Mouse (Mus musculus) forebrain, embryonic 16.5 days (tissue): ENCODE measurements around the gene Camta1. TPM values are rescaled to one million over a fixed set of nuclear protein-coding genes. Genes with fewer than 3 reads are reported as not detected.

ENCODE experiments used
- ATAC-seq: fragments of 200-750 bp; cut with Nextera tagmentation; 2 replicates; pipeline ENCODE4 v1.8.0; 2017; ENCODE audit warnings: mild to moderate bottlenecking, moderate library complexity
- H3K27ac ChIP-seq: fragments of 300-500 bp; sonication (generic); 2 replicates; pipeline ENCODE4 v1.5.1; 2014; ENCODE audit warnings: low read length, control low read depth
- H3K27me3 ChIP-seq: fragments of 300-500 bp; sonication (generic); replicated peaks from 2 replicates; pipeline ENCODE4 v1.6.1; 2014; ENCODE audit warnings: low read length; ENCODE audit not compliant: control insufficient read depth, insufficient read depth
- H3K36me3 ChIP-seq: fragments of 300-500 bp; sonication (generic); 2 replicates; pipeline ENCODE4 v1.6.1; 2014; ENCODE audit not compliant: control insufficient read depth, insufficient read depth
- H3K4me1 ChIP-seq: fragments of 300-500 bp; sonication (generic); replicated peaks from 2 replicates; pipeline ENCODE4 v1.6.1; 2014; ENCODE audit warnings: low read length; ENCODE audit not compliant: control insufficient read depth, insufficient read depth
- H3K4me2 ChIP-seq: fragments of 300-500 bp; sonication (generic); 2 replicates; pipeline ENCODE4 v1.6.1; 2014; ENCODE audit warnings: mild to moderate bottlenecking, low read length, control low read depth
- H3K4me3 ChIP-seq: fragments of 300-500 bp; sonication (generic); replicated peaks from 2 replicates; pipeline ENCODE4 v1.5.1; 2014; ENCODE audit warnings: mild to moderate bottlenecking, low read length, control low read depth
- H3K9ac ChIP-seq: fragments of 300-500 bp; sonication (generic); replicated peaks from 2 replicates; pipeline ENCODE4 v1.6.1; 2014; ENCODE audit warnings: low read depth, low read length, control low read depth
- H3K9me3 ChIP-seq: fragments of 300-500 bp; sonication (generic); 2 replicates; pipeline ENCODE4 v1.6.1; 2016; ENCODE audit warnings: low read length; ENCODE audit not compliant: control insufficient read depth
- WGBS: fragments of 180-500 bp; shearing (Covaris S2); extraction: QIAGEN DNeasy Blood & Tissue Kit; methylation state at CpG from one replicate; pipeline ENCODE4 v1.1.7; 2014; 5-methylcytosine and 5-hydroxymethylcytosine counted together
- polyA plus RNA-seq: library from polyadenylated mRNA; unstranded; fragments of >200 nt; fragmentation: Nextera tagmentation; extraction: Ambion mirVana; gene quantifications from 2 replicates; pipeline ENCODE4 v1.2.1, GENCODE M21; 2015

The Camta1 gene
- polyA plus RNA-seq, 1 experiment from 2014 or later = 123 TPM

DNA sequence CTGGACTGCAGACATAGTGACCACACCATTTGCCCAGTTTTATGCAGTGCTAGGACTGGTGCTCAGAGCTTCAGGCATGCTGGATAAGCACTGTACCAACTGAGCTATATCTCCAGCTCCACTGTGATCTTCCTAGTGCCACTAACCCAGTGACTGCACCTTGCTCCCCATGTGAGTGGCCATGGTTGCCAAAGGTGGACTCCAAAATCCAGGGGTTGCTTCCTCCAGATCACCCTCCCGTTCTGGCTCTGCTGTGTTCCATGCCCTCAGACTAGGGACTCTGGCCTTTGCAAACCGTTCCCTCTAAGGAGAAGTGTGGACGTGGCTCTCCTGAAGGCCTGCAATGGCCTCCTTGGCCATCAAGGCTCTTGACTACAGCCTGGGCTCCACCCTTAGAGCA lies 104.4 kb downstream of the Camta1 start:
- Histone ChIP-seq H3K9me3 (no peaks in the 10 kb centered on the region), H3K27ac (no peak overlapping the region), H3K4me3 (no peak overlapping the region), H3K4me1 (no peaks in the 10 kb centered on the region), H3K36me3 (no peaks in the 10 kb centered on the region), H3K4me2 (no peak overlapping the region), H3K9ac (no peak overlapping the region), H3K27me3 (no peaks in the 10 kb centered on the region)
- no peak for ATAC-seq
- WGBS = 98% methylated on average over 3 of the region's 3 CpGs

DNA sequence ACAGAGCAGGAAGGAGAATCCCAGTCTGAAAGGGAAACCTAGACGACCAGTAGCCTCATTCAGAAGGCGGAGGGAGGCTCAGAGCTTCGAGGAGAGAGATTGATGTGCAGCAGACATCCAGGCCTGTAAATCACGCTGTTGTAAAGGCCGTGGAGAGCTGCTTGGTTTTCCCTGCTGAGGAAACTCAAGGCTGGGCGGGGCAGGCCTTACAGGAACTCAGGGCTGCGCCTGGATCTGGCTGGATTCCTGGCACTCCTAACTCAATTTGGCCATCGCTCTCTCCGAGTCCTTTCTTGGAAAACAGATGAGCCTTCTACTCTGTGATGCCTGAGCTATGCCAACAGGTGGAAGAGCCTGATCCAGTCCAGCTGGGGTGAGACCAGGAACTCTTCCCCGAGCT lies 105.3 kb downstream of the Camta1 start:
- WGBS = 87% methylated on average over 10 of the region's 10 CpGs
- Histone ChIP-seq H3K9me3 (no peaks in the 10 kb centered on the region), H3K4me3 (no peak overlapping the region)

DNA sequence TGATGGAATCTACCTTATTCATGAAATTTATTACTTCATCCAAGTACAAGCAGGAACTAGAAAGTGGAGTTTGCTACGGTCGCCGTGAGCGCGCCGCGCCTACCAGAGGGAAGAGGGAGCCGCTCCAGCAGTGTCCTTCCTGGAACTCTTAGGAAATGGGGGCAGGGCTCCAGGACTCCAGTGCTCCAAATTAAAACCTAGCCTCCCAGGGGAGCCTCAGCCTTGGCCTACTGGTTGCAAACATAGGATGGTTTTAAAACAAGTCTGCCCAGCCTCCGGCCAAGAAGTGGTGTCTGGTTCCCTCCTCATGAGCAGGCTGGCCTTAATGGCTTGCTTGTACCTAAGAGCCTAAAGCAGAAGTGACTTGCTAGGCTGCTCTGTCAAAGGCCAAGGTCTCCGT lies 108.4 kb downstream of the Camta1 start:
- Histone ChIP-seq H3K9ac (no peak overlapping the region), H3K27me3 (no peaks in the 10 kb centered on the region), H3K27ac (no peak overlapping the region), H3K4me2 (no peak overlapping the region), H3K4me1 (no peaks in the 10 kb centered on the region), H3K9me3 (no peaks in the 10 kb centered on the region), H3K36me3 (no peaks in the 10 kb centered on the region), H3K4me3 (no peak overlapping the region)
- ATAC-seq = no peak
- 84% methylated on average over 10 of the region's 10 CpGs for WGBS

More for the DNA sequence above, 105.3 kb downstream of the Camta1 start:
- Histone ChIP-seq H3K27me3 (no peaks in the 10 kb centered on the region), H3K36me3 (no peaks in the 10 kb centered on the region), H3K4me1 (no peaks in the 10 kb centered on the region), H3K27ac (no peak overlapping the region), H3K9ac (no peak overlapping the region), H3K4me2 (no peak overlapping the region)
- ATAC-seq = no peak

DNA sequence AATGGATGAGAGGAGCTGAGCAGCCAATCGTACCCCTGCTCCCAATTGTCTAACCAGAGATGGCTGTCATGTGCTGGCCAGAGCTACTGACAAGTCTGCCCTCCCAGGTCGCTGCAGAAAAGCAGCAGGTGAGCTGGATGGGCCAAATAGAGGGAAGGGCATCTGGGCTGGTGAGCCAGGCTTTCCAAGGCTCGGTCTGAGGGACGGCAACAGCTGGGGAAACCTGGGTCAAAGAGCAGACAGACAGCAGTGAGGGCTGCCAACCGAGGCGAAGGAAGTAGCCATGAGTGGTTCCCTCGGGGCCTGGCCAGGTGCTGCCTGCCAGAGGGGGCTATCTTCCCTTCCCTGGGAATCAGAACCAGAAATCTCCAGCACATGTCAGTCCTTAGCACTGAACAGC lies 109.1 kb downstream of the Camta1 start:
- Histone ChIP-seq H3K36me3 (no peaks in the 10 kb centered on the region), H3K27ac (no peak overlapping the region), H3K4me3 (no peak overlapping the region), H3K9me3 (no peaks in the 10 kb centered on the region), H3K4me2 (no peak overlapping the region), H3K4me1 (no peaks in the 10 kb centered on the region), H3K9ac (no peak overlapping the region), H3K27me3 (no peaks in the 10 kb centered on the region)
- ATAC-seq = no peak
- 73% methylated on average over 7 of the region's 7 CpGs for WGBS

GRCm38 (mm10) chr4:151751270-151751945 lies 110.3 kb downstream of the Camta1 start:
- no peak overlapping the region for H3K4me2 ChIP-seq
- no peak overlapping the region for H3K4me3 ChIP-seq
- no peaks in the 10 kb centered on the region for H3K4me1 ChIP-seq
- no peak overlapping the region for H3K27ac ChIP-seq
- no peaks in the 10 kb centered on the region for H3K36me3 ChIP-seq
- ATAC-seq = no peak
- H3K9me3 ChIP-seq = no peaks in the 10 kb centered on the region
- 81% methylated on average over 15 of the region's 15 CpGs for WGBS
- no peaks in the 10 kb centered on the region for H3K27me3 ChIP-seq
- H3K9ac ChIP-seq = no peak overlapping the region

DNA sequence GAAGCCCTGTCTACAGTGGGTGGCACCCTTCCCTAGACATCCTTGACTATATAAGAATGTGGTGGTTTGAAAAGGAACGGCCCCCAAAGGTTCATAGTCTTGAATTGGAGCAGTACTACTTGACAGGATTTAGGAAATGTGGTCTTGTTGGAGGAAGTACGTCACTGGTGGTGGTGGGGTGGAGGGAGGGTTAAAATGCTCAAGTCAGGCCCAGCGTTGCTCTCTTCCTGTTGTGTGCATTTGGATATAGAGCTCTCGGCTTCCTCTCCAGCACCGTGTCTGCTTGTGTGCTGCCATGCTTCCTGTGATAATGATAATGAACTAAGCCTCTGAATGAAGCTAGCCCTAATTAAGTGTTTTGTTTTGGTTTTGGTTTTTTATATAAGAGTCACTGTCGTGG lies 114.0 kb downstream of the Camta1 start:
- 80% methylated on average over 6 of the region's 6 CpGs for WGBS
- no peaks in the 10 kb centered on the region for H3K9me3 ChIP-seq
- H3K27me3 ChIP-seq = no peaks in the 10 kb centered on the region
- no peaks in the 10 kb centered on the region for H3K36me3 ChIP-seq
- no peak overlapping the region for H3K4me2 ChIP-seq
- no peak for ATAC-seq
- H3K9ac ChIP-seq = no peak overlapping the region
- H3K4me1 ChIP-seq = no peaks in the 10 kb centered on the region
- no peak overlapping the region for H3K27ac ChIP-seq
- H3K4me3 ChIP-seq = no peak overlapping the region

DNA sequence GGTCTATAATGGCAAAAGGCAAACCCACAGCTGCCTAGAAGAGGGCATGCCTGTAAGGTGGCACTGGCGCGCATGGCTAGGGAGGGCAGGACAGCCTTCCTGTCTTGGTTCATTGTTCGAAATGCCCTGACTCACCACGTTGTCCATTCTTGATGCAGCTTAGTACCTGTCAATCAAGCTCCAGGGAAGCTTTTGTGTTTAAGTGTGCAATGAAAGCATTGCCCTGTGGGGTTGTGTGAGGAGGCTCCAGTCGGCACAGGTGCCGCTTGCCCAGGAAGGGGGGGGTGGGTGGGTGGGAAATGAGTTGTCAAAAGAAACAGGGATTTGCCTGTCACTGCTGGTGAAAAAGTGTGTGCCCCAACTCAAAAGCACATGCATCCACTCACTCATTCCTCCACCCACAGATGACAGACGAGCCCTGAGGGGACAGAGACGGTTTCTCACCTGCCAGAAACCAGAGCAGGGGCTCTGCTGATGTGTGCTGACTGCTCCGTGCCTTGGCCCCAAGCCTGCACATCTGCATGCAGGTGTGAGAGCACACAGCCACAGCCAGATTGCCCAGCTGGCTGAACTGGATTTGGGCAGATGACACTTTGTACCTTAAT lies 115.6 kb downstream of the Camta1 start:
- H3K4me1 ChIP-seq = peaks cover 12% of the 10 kb centered on the region
- no peaks in the 10 kb centered on the region for H3K9me3 ChIP-seq
- H3K4me2 ChIP-seq = no peak overlapping the region
- H3K27me3 ChIP-seq = no peaks in the 10 kb centered on the region
- WGBS = 21% methylated on average over 9 of the region's 9 CpGs
- no peaks in the 10 kb centered on the region for H3K36me3 ChIP-seq
- no peak overlapping the region for H3K27ac ChIP-seq
- no peak overlapping the region for H3K9ac ChIP-seq
- ATAC-seq = no peak
- no peak overlapping the region for H3K4me3 ChIP-seq

- WGBS = 59% methylated on average over 20 of the region's 20 CpGs
- no peaks in the 10 kb centered on the region for H3K36me3 ChIP-seq
- H3K4me2 ChIP-seq = no peak overlapping the region
- H3K27me3 ChIP-seq = no peaks in the 10 kb centered on the region
- H3K4me1 ChIP-seq = peaks cover 23% of the 10 kb centered on the region
- no peaks in the 10 kb centered on the region for H3K9me3 ChIP-seq
- H3K9ac ChIP-seq = no peak overlapping the region
- no peak for ATAC-seq
- H3K4me3 ChIP-seq = no peak overlapping the region
- peak overlapping the region; percentile 36 for H3K27ac ChIP-seq
Observed at GRCm38 (mm10) chr4:151741249-151742137, 120.2 kb downstream of the Camta1 start.

- 83% methylated on average over 11 of the region's 12 CpGs for WGBS
- Histone ChIP-seq H3K36me3 (no peaks in the 10 kb centered on the region), H3K9me3 (no peaks in the 10 kb centered on the region), H3K4me1 (peaks cover 23% of the 10 kb centered on the region), H3K9ac (no peak overlapping the region), H3K4me3 (no peak overlapping the region), H3K27ac (no peak overlapping the region), H3K27me3 (no peaks in the 10 kb centered on the region), H3K4me2 (no peak overlapping the region)
- no peak for ATAC-seq
Observed at GRCm38 (mm10) chr4:151739348-151739956, 122.2 kb downstream of the Camta1 start.
